Mouse (Mus musculus) kidney, postnatal 0 days (tissue): ENCODE measurements around the gene D330020A13Rik. TPM values are rescaled to one million over a fixed set of nuclear protein-coding genes. Genes with fewer than 3 reads are reported as not detected.

Experiments used
- ATAC-seq: fragments of 200-750 bp; cut with Nextera tagmentation; replicated peaks from 2 replicates; pipeline ENCODE4 v1.8.0; 2017; ENCODE audit warnings: low read depth, moderate number of reproducible peaks, moderate TSS enrichment, moderate library complexity; ENCODE audit not compliant: low FRiP score
- DNase-seq: peaks from one replicate; pipeline ENCODE4 v3.0.0-alpha.2; 2016; ENCODE audit warnings: low spot score
- H3K27ac ChIP-seq: fragments of 300-500 bp; sonication (generic); 2 replicates; pipeline ENCODE4 v1.5.1; 2014; ENCODE audit warnings: mild to moderate bottlenecking
- H3K27me3 ChIP-seq: fragments of 300-500 bp; sonication (generic); 2 replicates; pipeline ENCODE4 v1.6.1; 2014; ENCODE audit warnings: low read length, mixed read lengths; ENCODE audit not compliant: insufficient read depth
- H3K36me3 ChIP-seq: fragments of 300-500 bp; sonication (generic); 2 replicates; pipeline ENCODE4 v1.6.1; 2014; ENCODE audit warnings: low read length, mixed read lengths; ENCODE audit not compliant: insufficient read depth
- H3K4me1 ChIP-seq: fragments of 300-500 bp; sonication (generic); replicated peaks from 2 replicates; pipeline ENCODE4 v1.6.1; 2014; ENCODE audit warnings: antibody characterized with exemption, low read length, mixed read lengths; ENCODE audit not compliant: insufficient read depth
- H3K4me2 ChIP-seq: fragments of 300-500 bp; sonication (generic); 2 replicates; pipeline ENCODE4 v1.6.1; 2014; ENCODE audit warnings: mild to moderate bottlenecking, low read length, moderate library complexity, mixed read lengths
- H3K4me3 ChIP-seq: fragments of 300-500 bp; sonication (generic); replicated peaks from 2 replicates; pipeline ENCODE4 v1.5.1; 2014; ENCODE audit warnings: low read depth, low read length
- H3K9ac ChIP-seq: fragments of 300-500 bp; sonication (generic); 2 replicates; pipeline ENCODE4 v1.6.1; 2014; ENCODE audit warnings: low read depth, low read length
- H3K9me3 ChIP-seq: fragments of 300-500 bp; sonication (generic); replicated peaks from 2 replicates; pipeline ENCODE4 v1.6.1; 2016; ENCODE audit warnings: low read length, inconsistent platforms, mixed read lengths
- CTCF ChIP-seq: IDR thresholded peaks from 2 replicates; pipeline ENCODE4 v1.5.1; 2016; ENCODE audit warnings: antibody characterized with exemption, low read depth, mild to moderate bottlenecking, moderate library complexity
- whole genome bisulfite sequencing: fragments of 180-500 bp; shearing (Covaris S2); extraction: QIAGEN DNeasy Blood & Tissue Kit; methylation state at CpG from one replicate; pipeline ENCODE4 v1.1.7; 2014; 5-methylcytosine and 5-hydroxymethylcytosine counted together
- polyA plus RNA-seq: library from polyadenylated mRNA; unstranded; fragments of >200 nt; fragmentation: Nextera tagmentation; extraction: Ambion mirVana; gene quantifications from 2 replicates; pipeline ENCODE4 v1.2.1, GENCODE M21; 2015

Gene D330020A13Rik
- polyA plus RNA-seq, 1 experiment from 2014 or later, result 1.1 TPM

GRCm38 (mm10) chr6:120306859-120307594 is 12.9 kb downstream of the D330020A13Rik start:
- no peak for TF ChIP-seq CTCF
- Histone ChIP-seq H3K9ac (no peak overlapping the region), H3K4me2 (no peak overlapping the region), H3K9me3 (no peaks in the 10 kb centered on the region), H3K4me3 (no peak overlapping the region), H3K27ac (no peak overlapping the region), H3K27me3 (no peaks in the 10 kb centered on the region), H3K36me3 (no peaks in the 10 kb centered on the region), H3K4me1 (no peaks in the 10 kb centered on the region; the same call in 1 of the 2 replicates)
- 81% methylated on average over 3 of the region's 3 CpGs for WGBS
- ATAC-seq (no peak), DNase-seq (no peak)

- no peak for TF ChIP-seq CTCF
- Histone ChIP-seq H3K36me3 (no peaks in the 10 kb centered on the region), H3K9me3 (no peaks in the 10 kb centered on the region), H3K27ac (no peak overlapping the region), H3K9ac (no peak overlapping the region), H3K4me1 (no peaks in the 10 kb centered on the region), H3K27me3 (no peaks in the 10 kb centered on the region), H3K4me2 (no peak overlapping the region), H3K4me3 (no peak overlapping the region)
- DNase-seq, result no peak
- ATAC-seq, result no peak
- WGBS, result 62% methylated on average over 9 of the region's 9 CpGs
These were observed 15.2 kb downstream of the D330020A13Rik start for GRCm38 (mm10) chr6:120309338-120309737.

- H3K27me3 ChIP-seq, result no peaks in the 10 kb centered on the region
- TF ChIP-seq CTCF, result no peak
- ATAC-seq (no peak), DNase-seq (no peak)
- 38% methylated on average over 3 of the region's 3 CpGs for WGBS
- no peak overlapping the region for H3K27ac ChIP-seq
- no peaks in the 10 kb centered on the region for H3K36me3 ChIP-seq
- no peak overlapping the region for H3K4me3 ChIP-seq
- no peak overlapping the region for H3K4me2 ChIP-seq
- H3K9ac ChIP-seq, result no peak overlapping the region
- H3K9me3 ChIP-seq, result no peaks in the 10 kb centered on the region
- no peaks in the 10 kb centered on the region for H3K4me1 ChIP-seq
These were observed 15.6 kb downstream of the D330020A13Rik start for GRCm38 (mm10) chr6:120309787-120310186.

- Histone ChIP-seq H3K4me3 (no peak overlapping the region), H3K27ac (no peak overlapping the region), H3K4me1 (no peaks in the 10 kb centered on the region), H3K4me2 (no peak overlapping the region), H3K36me3 (no peaks in the 10 kb centered on the region), H3K9me3 (no peaks in the 10 kb centered on the region), H3K27me3 (no peaks in the 10 kb centered on the region), H3K9ac (no peak overlapping the region)
- no peak for ATAC-seq
- WGBS, result 67% methylated on average over 5 of the region's 5 CpGs
- no peak for TF ChIP-seq CTCF
- no peak for DNase-seq
These were observed 18.3 kb downstream of the D330020A13Rik start for GRCm38 (mm10) chr6:120312443-120312842.

- 73% methylated on average over 11 of the region's 11 CpGs for WGBS
- Histone ChIP-seq H3K4me1 (no peaks in the 10 kb centered on the region), H3K4me3 (no peak overlapping the region), H3K9me3 (no peaks in the 10 kb centered on the region), H3K27ac (no peak overlapping the region), H3K4me2 (no peak overlapping the region), H3K9ac (no peak overlapping the region), H3K27me3 (no peaks in the 10 kb centered on the region), H3K36me3 (no peaks in the 10 kb centered on the region)
- ATAC-seq, result no peak
- no peak for TF ChIP-seq CTCF
- no peak for DNase-seq
These were observed 24.3 kb downstream of the D330020A13Rik start for GRCm38 (mm10) chr6:120318303-120318940.

- Histone ChIP-seq H3K27me3 (no peaks in the 10 kb centered on the region), H3K4me1 (no peaks in the 10 kb centered on the region), H3K9ac (no peak overlapping the region), H3K36me3 (no peaks in the 10 kb centered on the region), H3K9me3 (no peaks in the 10 kb centered on the region), H3K27ac (no peak overlapping the region), H3K4me2 (no peak overlapping the region), H3K4me3 (no peak overlapping the region)
- ATAC-seq, result no peak
- no peak for DNase-seq
- no peak for TF ChIP-seq CTCF
- 89% methylated on average over 9 of the region's 9 CpGs for WGBS
These were observed 25.0 kb downstream of the D330020A13Rik start for GRCm38 (mm10) chr6:120319129-120319528.
